Mouse (Mus musculus): ENCODE measurements around the gene Pmf1. TPM values are rescaled to one million over a fixed set of nuclear protein-coding genes. Genes with fewer than 3 reads are reported as not detected.
"Not testable (repeated sequence)": the region's sequence is repeated elsewhere in the genome, so short reads cannot be mapped to it uniquely, and the experiment has no call there.

The Pmf1 gene
- total RNA-seq, 2 experiments from 2014 or later, result 16.2 to 19.7 TPM

DNA sequence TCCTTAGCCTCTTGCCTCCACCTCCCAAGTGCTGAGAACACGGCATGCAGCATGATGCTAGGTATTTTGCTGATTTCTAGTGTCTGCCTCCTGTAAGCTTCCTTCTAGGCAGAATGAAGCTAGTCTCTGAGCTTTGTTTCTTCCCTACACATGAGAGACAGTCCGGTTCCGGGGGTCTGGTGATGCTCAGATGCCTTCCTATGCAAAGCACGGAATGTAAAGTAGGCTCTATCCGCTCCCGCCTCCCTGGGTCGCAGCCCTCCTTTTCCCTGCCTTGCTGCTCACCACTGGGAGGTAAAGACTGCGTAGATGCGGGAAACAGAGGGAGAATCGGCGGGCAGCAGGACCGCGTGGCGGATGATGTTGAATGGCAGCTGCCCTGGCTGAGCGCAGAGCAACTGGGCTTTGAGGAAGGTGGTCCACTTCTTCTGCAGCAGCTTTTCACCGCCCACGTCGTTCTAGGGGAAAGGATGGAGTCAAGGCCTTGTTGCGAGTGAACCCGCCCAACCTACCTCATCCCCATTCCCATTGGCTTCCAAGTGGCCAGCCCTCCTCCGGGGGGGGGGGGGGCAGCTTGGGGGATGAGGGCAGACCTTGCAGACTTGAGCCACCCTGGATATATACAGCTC lies 39.4 kb upstream of the Pmf1 start:
- Histone ChIP-seq H3K27ac (peak overlapping the region; percentile 65), H3K4me3 (peak overlapping the region; percentile 65)
- TF ChIP-seq CTCF (IDR thresholded peaks at IDR 0.05), result no peak
- peak; percentile 56 for DNase-seq
- intact Hi-C loops (cut with DNase I), result no loop called here

DNA sequence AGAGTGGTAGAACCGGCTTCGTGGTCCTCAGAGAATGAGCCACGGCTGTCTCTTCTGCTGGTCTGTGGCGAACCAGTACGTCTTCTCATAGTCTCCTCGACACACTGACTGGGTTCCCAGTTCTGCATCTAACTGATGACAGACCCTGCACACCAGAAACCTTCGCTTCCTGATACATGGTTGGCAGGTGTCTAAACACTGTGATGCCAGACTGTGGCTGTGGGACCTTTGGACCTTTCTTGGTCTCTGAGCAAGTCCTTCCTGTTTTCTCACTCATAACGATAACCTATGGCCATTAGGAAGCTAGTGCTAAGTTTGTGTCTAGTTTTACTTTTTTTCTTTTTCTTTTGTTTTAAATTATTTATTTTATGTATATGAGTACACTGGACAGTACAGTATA lies 38.3 kb upstream of the Pmf1 start:
- TF ChIP-seq CTCF (IDR thresholded peaks at IDR 0.05), result no peak
- intact Hi-C loops (cut with DNase I), result no loop called here
- DNase-seq, result no peak
- Histone ChIP-seq H3K27ac (no peak overlapping the region), H3K4me3 (no peak overlapping the region)

DNA sequence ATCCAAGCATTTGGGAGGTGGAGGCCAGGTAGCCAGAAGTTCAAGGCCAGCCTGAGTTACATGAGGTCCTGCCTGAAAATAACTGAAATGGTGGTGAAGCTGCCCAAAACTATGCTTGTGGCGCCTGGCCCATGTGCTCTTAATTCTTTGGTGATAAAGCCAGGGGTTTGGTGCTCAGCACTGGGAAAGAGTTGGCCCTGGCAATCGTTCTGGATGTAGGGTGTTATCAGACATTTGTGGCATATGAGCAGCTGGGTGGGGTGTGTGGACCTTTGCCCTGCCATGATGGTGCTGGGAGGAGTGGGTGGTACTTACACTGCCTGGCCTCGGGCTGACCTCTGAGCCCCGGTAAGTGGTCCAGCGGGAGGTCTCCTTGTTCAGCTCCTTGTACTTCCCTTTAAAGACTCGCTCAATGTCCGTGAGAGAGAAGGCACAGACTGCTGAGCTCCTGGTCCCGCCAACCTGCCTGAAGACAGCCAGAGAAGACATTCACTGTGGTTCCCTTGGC lies 37.6 kb upstream of the Pmf1 start:
- Histone ChIP-seq H3K27ac (no peak overlapping the region), H3K4me3 (no peak overlapping the region)
- TF ChIP-seq CTCF (IDR thresholded peaks at IDR 0.05), result no peak
- peak; percentile 16 for DNase-seq
- intact Hi-C loops (cut with DNase I), result no loop called here

DNA sequence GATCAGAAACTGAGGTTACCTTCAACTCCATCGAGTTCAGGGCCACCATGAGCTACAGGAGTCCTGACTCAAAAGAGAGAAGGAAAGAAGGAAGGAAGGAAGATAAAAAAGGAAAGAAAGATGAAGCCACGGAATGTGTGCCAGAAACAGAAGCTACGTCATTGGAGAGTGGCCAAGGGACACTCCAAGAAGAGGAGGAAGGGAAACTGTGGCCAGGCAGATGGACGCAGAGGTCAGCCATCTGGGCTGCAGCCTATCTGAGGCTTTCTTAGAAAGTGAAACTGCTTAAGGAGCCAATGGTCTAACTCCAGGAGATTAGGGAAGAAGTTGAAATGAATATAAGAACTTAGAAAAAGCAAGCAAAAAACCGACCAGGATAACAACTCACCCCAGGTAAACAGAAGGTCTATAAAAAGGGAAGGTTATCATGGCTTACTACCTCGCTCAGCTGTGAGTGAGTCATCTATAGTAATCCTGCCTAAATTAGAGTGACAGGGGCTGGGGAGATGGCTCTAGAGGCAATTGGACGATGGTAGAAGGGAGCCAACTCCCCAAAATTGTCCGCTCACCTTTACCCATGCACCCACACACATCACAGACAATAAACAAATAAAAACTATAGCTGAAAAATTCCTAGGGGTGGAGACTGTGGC lies 36.5 kb upstream of the Pmf1 start:
- Histone ChIP-seq H3K4me3 (no peak overlapping the region), H3K27ac (no peak overlapping the region)
- intact Hi-C loops (cut with DNase I), result no loop called here
- TF ChIP-seq CTCF (IDR thresholded peaks at IDR 0.05), result no peak
- peak; percentile 32 for DNase-seq

DNA sequence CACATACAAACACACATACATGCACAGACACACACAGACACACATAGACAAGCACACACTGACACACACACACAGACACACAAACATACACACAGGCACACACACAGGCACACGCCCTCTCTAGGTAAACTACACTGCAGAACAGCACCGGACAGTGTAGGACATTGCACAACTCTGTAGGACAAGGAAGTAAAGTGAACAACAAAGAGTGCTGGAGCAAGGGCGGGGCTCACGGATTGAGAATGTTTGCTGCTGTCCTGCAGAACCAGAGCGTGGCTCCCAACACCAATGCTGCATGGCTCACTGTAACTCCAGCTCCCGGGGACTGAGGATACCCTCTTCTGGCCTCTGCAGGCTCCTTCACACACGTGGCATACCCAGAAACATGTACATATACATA lies 32.8 kb upstream of the Pmf1 start:
- no peak overlapping the region for H3K27ac ChIP-seq
- peak; percentile 33 for DNase-seq
- H3K4me3 ChIP-seq, result no peak overlapping the region
- intact Hi-C loops (cut with DNase I), result no loop called here
- no peak for TF ChIP-seq CTCF (IDR thresholded peaks at IDR 0.05)

DNA sequence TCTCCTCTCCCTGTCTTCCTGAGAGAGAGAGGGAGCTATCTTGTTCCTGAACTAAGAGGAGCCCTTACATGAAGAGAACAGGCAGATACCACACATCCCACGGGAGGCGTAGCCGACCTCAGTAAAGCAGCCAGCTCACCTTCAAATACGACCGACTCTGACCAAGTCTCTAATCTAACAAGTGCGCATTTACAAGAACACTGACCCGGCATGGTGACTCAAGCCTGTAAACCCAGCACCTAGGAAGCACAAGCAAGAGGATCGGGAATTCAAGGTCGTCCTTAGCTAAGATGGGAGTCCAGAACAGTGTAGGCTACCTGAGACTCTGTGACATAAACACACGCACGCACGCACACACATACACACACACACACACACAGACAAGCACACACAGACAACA lies 32.4 kb upstream of the Pmf1 start:
- H3K27ac ChIP-seq, result no peak overlapping the region
- DNase-seq, result no peak
- intact Hi-C loops (cut with DNase I), result no loop called here
- H3K4me3 ChIP-seq, result no peak overlapping the region
- TF ChIP-seq CTCF (IDR thresholded peaks at IDR 0.05), result no peak

DNA sequence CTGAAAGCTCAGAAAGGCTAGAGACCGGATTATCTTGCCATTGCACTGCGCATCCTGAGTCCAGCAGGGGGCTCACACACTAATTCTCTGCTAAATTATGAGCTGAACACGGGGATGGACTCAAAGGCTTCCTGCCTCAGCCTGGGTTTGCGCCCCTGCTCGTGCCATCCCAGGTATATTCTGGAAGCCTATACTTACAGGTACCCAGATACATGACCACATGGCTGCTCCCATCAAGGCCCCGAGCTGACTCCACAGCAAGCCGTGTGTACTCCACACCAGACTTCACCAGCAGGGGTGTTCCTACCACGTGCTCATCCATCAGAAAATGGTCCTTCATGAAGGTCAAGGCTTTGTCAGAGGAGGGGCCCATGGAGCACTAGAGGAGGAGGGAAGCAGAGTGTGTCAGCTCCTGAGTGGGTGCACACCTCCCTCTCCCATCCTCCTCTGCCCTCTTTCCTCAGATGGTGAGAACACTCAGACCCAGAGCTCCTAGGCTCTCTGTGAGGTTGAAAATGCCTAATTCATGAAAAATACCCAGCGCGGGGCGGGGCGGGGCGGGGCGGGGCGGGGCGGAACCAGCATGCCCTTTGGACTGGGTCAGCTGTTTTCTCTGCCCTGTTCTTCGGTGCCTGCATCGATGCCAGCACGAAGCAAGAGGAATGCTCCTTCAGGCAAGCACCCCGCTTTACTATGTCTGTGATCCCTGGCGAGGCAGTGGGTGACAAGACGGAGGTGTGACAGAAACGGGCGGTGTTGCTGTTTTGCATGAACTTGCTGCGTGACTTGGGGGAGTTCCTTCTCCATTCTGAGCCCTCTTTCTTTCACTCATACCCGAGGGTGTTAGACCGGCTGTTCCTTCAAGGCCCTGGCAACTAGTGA lies 30.6 kb upstream of the Pmf1 start:
- intact Hi-C loops (cut with DNase I), result no loop called here
- peak; percentile 59 for TF ChIP-seq CTCF (IDR thresholded peaks at IDR 0.05)
- no peak overlapping the region for H3K27ac ChIP-seq
- H3K4me3 ChIP-seq, result peak overlapping the region; percentile 51
- peak; percentile 5 for DNase-seq

DNA sequence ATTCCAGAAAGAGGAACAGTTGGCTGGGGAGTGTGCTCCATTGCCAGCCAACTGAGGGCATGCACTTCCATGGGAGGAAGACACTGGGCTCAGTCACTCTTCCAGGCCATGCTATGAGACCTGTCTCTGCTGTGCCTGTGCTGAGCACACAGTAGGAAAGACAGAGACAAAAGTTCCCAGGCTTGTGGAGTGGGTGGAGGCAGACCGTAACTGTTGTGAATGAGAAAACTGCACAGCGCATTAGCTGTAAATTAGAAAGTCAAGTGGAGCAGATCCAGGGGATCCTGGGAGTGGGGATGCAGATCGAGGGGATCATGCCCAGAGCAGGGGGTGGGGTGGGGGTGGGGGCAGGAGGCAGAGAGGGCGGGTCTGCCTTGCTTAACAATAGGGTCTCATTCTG lies 29.5 kb upstream of the Pmf1 start:
- intact Hi-C loops (cut with DNase I), result no loop called here
- peak; percentile 12 for DNase-seq
- no peak overlapping the region for H3K27ac ChIP-seq
- TF ChIP-seq CTCF (IDR thresholded peaks at IDR 0.05), result no peak
- H3K4me3 ChIP-seq, result no peak overlapping the region

DNA sequence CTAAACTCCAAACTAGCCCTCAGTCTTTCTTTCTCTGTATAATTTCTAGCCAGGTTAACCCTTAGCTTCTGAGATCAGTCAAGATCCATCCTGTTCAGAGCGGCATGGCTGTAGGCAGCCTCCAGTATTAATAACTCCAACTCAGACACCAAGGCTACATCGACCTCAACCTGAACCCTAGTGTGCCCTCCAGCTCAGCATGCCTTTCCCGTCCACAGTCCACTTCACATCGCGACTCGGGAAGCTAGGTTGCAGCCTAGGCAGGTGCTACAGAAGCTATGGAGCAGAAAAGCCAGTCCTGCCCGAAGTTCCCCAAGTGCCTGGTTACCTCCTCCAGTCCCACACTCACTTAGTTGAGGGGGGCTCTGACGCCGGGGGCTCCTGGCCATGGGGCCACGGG lies 27.3 kb upstream of the Pmf1 start:
- no peak for DNase-seq
- Histone ChIP-seq H3K27ac (no peak overlapping the region), H3K4me3 (peak overlapping the region; percentile 69; the same call in 1 of the 2 replicates)
- intact Hi-C loops (cut with DNase I), result no loop called here
- no peak for TF ChIP-seq CTCF (IDR thresholded peaks at IDR 0.05)

DNA sequence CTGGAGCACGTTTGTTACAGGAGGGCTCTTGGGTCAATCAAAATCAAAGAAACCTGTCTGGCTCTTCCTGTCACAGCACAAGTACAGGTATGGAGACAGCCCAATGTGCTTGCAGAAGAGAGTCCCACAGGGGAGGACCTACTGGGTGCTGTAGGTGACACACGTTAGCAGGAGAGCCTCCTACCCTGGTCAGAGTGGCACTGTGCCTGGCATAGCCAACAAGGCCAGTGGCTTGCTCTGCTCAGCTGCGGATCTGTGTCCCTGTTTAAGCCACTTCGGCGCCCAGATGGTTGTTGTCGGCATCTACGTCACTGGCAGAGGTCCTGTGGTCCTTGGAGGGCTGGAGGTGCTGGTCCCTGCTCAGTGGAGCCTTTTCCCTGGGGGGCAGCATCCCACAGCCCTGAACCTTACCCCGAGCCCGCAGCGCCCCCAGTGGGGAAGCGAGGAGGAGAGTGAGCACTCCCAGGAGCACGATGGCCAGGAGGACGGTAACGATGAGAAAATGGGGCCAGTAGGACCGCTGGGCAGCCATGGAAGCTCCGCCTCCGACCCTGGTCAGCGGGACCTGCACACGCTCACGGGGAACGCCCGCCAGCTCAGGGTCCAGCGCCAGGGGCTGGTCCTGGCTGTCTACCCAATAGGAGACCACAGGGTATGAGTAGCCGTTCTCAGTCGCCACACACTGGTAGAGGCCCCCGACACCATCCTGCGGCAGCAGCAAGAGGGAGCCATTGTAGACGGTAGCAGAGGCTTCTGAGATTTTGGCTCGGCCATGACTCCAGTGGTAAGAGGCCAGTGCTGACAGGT lies 26.5 kb upstream of the Pmf1 start:
- TF ChIP-seq CTCF (IDR thresholded peaks at IDR 0.05), result peak; percentile 63
- peak overlapping the region; percentile 75 for H3K27ac ChIP-seq
- intact Hi-C loops (cut with DNase I), result no loop called here
- peak overlapping the region; percentile 69 for H3K4me3 ChIP-seq
- DNase-seq, result peak; percentile 78

DNA sequence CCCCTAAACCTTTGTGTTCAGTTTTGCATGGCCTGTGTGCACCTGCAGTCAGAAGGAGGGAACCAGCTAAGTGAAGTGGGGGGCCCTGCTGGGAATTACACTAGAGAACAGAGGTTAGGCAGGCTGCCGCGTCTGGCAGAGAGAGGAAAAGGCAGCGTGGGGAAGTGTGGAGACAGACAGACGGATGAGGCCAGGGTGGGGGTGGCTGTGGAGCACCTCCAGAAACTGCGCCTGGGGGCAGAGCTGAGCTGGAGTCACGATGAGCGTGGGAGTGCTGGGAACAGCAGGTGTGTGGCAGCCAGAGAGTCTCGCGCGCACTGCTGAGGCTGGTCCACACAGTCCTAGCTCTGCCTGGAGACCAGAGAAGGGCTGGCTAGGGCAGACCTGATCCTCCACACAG lies 25.4 kb upstream of the Pmf1 start:
- no peak overlapping the region for H3K27ac ChIP-seq
- TF ChIP-seq CTCF (IDR thresholded peaks at IDR 0.05), result no peak
- H3K4me3 ChIP-seq, result no peak overlapping the region
- DNase-seq, result no peak
- intact Hi-C loops (cut with DNase I), result no loop called here

DNA sequence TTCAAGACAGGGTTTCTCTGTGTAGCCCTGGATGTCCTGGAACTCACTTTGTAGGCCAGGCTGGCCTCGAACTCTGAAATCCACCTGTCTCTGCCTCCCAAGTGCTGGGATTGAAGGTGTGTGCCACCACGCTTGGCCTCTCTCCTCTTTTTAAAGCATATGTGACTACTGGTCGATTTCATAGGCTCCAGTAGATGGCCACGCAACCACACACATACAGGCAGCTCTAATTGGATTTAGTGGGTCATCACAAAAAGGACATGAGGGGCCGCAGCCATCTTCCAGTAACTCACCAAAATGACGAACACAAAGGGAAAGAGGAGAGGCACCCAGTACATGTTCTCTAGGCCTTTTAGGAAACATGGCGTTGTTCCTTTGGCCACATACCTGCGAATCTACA lies 18.5 kb upstream of the Pmf1 start:
- peak; percentile 1; the same call in 1 of the 2 replicates for TF ChIP-seq CTCF (IDR thresholded peaks at IDR 0.05)

More for the DNA sequence above, 18.5 kb upstream of the Pmf1 start:
- H3K27ac ChIP-seq, DNase-seq, H3K4me3 ChIP-seq: not testable (repeated sequence)
- intact Hi-C loops (cut with DNase I), result loop anchor here (5.0 kb wide), 1 partner anchor 39 kb away; no protein-coding TSS in a partner anchor

Data from gastrocnemius, adult 2 months (tissue).